Mouse (Mus musculus): ENCODE results near the gene Eefsec.

DNA sequence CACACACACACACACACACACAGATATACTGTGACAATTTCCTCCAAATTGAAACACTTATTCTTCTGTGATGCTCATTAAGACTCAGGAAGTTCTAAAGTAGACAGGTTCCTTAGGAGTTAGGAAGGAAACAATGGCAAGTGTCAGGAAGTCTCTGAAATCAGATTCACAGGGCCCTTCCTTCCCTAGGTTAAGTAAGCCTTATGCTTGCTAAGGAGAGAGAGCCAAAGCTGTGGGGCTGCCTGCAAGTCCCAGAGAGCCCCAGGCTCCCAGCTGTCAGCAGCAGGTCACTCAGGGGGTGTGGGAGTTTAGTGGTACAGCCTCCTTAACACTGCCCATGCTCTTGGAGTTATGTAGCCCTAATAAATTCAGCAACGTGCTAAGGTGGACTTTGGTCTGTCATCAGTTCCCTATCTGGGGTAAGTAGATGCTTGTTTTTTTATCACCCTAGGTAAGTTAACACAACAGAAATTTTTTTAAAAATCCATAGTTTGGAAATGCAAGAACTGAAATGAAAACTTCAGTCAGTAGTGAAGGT lies 82.8 kb downstream of the Eefsec start:
- TF ChIP-seq CTCF (IDR thresholded peaks at IDR 0.05; ENCODE audit: low read depth, low read length) (no peak), POLR2A (IDR thresholded peaks at IDR 0.05; ENCODE audit: borderline replicate concordance, low read depth, low read length) (no peak)

Measured in bone marrow macrophage, adult 2 months (primary cell).